Mouse (Mus musculus) liver, embryonic 14.5 days (tissue): ENCODE measurements around the gene Dhx29. TPM values are rescaled to one million over a fixed set of nuclear protein-coding genes. Genes with fewer than 3 reads are reported as not detected.
A peak's percentile ranks its signal among the peaks of the same experiment; 100 is the strongest.

Experiments used
- ATAC-seq: fragments of 200-750 bp; cut with Nextera tagmentation; 2 replicates; pipeline ENCODE4 v1.8.0; 2017; ENCODE audit warnings: moderate number of reproducible peaks, mild to moderate bottlenecking, moderate library complexity; ENCODE audit not compliant: insufficient read depth
- DNase-seq, 3 experiments: peaks; one replicate each; pipeline ENCODE4 v3.0.0-alpha.2; 2012 to 2013; ENCODE audit warnings: low read depth in 3 of 3, low spot score in 3 of 3
- H3K27ac ChIP-seq: fragments of 300-500 bp; sonication (generic); 2 replicates; pipeline ENCODE4 v1.5.1; 2014; ENCODE audit warnings: moderate library complexity, mild to moderate bottlenecking, control low read depth, inconsistent platforms
- H3K27me3 ChIP-seq: fragments of 300-500 bp; sonication (generic); 2 replicates; pipeline ENCODE4 v1.6.1; 2014; ENCODE audit warnings: mild to moderate bottlenecking, low read length, moderate library complexity; ENCODE audit not compliant: control insufficient read depth, insufficient read depth
- H3K36me3 ChIP-seq: fragments of 300-500 bp; sonication (generic); replicated peaks from 2 replicates; pipeline ENCODE4 v1.6.1; 2014; ENCODE audit warnings: low read depth; ENCODE audit not compliant: control insufficient read depth, insufficient read depth
- H3K4me1 ChIP-seq, 2 experiments: fragments of 200-500 bp in 1 of 2; fragments of 300-500 bp in 1 of 2; sonication (generic) in 1 of 2; replicated peaks; 2 replicates each; pipeline ENCODE4 v1.6.1; 2012 to 2014; ENCODE audit warnings: antibody characterized with exemption in 1 of 2, inconsistent platforms in 1 of 2, low read length in 1 of 2; ENCODE audit not compliant: control insufficient read depth in 2 of 2, insufficient read depth in 2 of 2
- H3K4me2 ChIP-seq: fragments of 300-500 bp; sonication (generic); 2 replicates; pipeline ENCODE4 v1.6.1; 2014; ENCODE audit warnings: low read depth, mild to moderate bottlenecking, control low read depth, moderate library complexity
- H3K4me3 ChIP-seq, 2 experiments: fragments of 200-500 bp in 1 of 2; fragments of 300-500 bp in 1 of 2; sonication (generic) in 1 of 2; 2 replicates each; pipeline ENCODE4 v1.5.1; 2012 to 2014; ENCODE audit warnings: low read depth in 2 of 2, low read length in 2 of 2, mild to moderate bottlenecking in 2 of 2, control low read depth in 1 of 2, inconsistent platforms in 1 of 2, moderate library complexity in 1 of 2; ENCODE audit not compliant: insufficient read depth in 1 of 2
- H3K9ac ChIP-seq: fragments of 300-500 bp; sonication (generic); replicated peaks from 2 replicates; pipeline ENCODE4 v1.6.1; 2014; ENCODE audit warnings: mild to moderate bottlenecking, control low read depth, moderate library complexity
- H3K9me3 ChIP-seq: fragments of 300-500 bp; sonication (generic); 2 replicates; pipeline ENCODE4 v1.6.1; 2016; ENCODE audit warnings: low read length, mixed read lengths; ENCODE audit not compliant: control insufficient read depth
- CTCF ChIP-seq: IDR thresholded peaks from 2 replicates; pipeline ENCODE4 v1.5.1; 2016; ENCODE audit warnings: antibody characterized with exemption, low read depth, control low read depth
- EP300 ChIP-seq: IDR thresholded peaks from 2 replicates; pipeline ENCODE4 v1.6.1; 2016; ENCODE audit warnings: antibody characterized with exemption, low read depth
- WGBS: fragments of 180-500 bp; shearing (Covaris S2); extraction: QIAGEN DNeasy Blood & Tissue Kit; methylation state at CpG from one replicate; pipeline ENCODE4 v1.1.7; 2014; ENCODE audit not compliant: insufficient replicate concordance; 5-methylcytosine and 5-hydroxymethylcytosine counted together
- polyA plus RNA-seq, 2 experiments: library from polyadenylated mRNA; depleted of rRNA in 1 of 2; stranded (reverse) in 1 of 2; unstranded in 1 of 2; fragments of >200 nt; fragmentation: Nextera tagmentation in 1 of 2; extraction: Ambion mirVana in 1 of 2; gene quantifications; 2 replicates each; pipeline versions ENCODE4 v1.2.1 to v1.2.3; 2012 to 2014

The Dhx29 gene
- polyA plus RNA-seq, 2 experiments: 3.9 to 6.6 TPM

DNA sequence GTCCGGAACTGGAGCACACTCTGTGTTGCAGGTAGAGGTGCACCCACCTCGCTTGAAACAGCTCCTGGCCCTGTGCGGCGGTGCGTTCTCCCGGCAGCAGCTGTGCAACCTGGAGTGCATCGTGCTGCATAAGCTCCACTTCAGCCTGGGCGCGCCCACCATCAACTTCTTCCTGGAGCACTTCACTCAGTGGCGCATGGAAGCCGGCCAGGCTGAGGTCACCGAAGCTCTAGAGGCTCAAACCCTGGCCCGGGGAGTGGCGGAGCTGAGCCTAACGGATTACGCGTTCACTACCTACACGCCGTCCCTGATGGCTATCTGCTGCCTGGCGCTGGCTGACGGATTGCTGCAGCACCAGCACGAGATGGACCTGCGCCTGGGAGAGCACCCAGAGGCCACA, 62.3 kb downstream of the Dhx29 start:
- H3K27me3 ChIP-seq: peaks cover 85% of the 10 kb centered on the region
- no peak overlapping the region for H3K9ac ChIP-seq
- no peak overlapping the region for H3K4me3 ChIP-seq
- no peak for DNase-seq
- H3K27ac ChIP-seq: no peak overlapping the region
- no peaks in the 10 kb centered on the region for H3K9me3 ChIP-seq
- no peaks in the 10 kb centered on the region for H3K36me3 ChIP-seq
- no peak for TF ChIP-seq EP300
- no peak for TF ChIP-seq CTCF
- 2% methylated on average over 23 of the region's 23 CpGs for WGBS
- H3K4me2 ChIP-seq: no peak overlapping the region
- no peaks in the 10 kb centered on the region for H3K4me1 ChIP-seq
- ATAC-seq: no peak

DNA sequence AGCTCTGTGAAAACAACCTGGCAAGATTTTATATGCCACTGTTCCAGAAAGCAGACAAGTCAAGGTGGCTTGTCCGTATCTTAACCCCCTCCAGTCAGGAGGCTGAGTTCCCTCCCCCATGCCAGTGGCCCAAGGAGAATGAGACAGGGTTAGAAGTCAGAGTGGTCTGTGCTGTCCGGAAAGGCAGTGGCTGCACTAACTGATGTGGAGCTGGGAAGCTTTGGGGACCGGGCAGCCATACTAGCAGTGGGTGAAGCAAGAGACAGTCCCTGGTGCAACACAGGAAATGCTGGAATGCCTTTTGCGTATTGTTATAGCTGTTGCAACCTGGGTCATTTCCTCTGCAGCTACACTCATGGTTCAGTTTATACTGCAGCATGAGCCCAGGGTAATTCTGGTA, 63.1 kb downstream of the Dhx29 start:
- Histone ChIP-seq H3K4me1 (no peaks in the 10 kb centered on the region), H3K4me3 (no peak overlapping the region), H3K36me3 (no peaks in the 10 kb centered on the region), H3K9ac (no peak overlapping the region), H3K27me3 (peaks cover 93% of the 10 kb centered on the region), H3K4me2 (no peak overlapping the region), H3K9me3 (no peaks in the 10 kb centered on the region), H3K27ac (no peak overlapping the region)
- TF ChIP-seq CTCF: no peak
- TF ChIP-seq EP300: no peak
- ATAC-seq (no peak), DNase-seq (no peak)
- WGBS: 11% methylated on average over 4 of the region's 4 CpGs

DNA sequence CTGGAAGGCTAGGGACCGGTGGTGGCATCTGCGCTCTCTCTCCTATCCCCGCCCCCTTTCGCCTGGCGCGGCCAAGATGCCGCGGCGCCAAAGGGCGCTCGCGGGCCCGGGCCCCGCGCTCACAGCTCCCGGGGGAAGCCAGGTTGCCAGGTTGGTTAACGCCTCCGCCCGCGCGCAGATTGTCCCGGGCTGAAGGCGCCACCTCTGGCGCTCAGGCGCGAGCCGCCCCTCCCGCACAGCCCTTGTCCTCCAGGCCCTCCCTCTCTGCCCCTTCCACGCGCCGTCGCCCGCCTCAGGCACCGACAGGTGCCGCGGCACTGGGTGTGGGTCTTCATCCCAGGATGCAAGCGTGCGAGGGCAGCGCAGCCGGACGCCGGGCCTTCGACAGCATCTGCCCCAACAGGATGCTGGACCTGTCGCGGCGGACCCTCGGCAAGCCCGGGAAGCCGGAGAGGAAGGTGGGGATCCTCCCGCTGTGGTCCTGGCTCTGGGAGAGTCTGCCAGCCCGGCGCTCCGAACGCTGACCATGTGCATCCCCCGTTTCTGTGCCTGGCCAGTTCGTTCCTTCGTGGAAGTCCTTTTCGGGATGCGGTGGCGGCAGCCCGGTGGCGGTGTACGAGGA, 66.4 kb downstream of the Dhx29 start, which contains the start of gene Mcidas:
Gene Mcidas (plus strand): TSS at position 315 of the 622 bp plus-strand sequence.
- H3K4me2 ChIP-seq: peak within 1 kb of the TSS; percentile 35
- whole genome bisulfite sequencing: 1% methylated on average over 61 of the region's 63 CpGs
- H3K9ac ChIP-seq: no peak within 1 kb of the TSS
- ATAC-seq (0 out of 2 replicates have a peak, but pooled peaks have one; percentile 11), DNase-seq (no peak)
- TF ChIP-seq EP300: no peak
- TF ChIP-seq CTCF: no peak
- H3K27ac ChIP-seq: no peak within 1 kb of the TSS
- H3K36me3 ChIP-seq: no peaks in the 10 kb centered on the region
- H3K4me1 ChIP-seq: no peaks in the 10 kb centered on the region
- peaks cover 91% of the 10 kb centered on the region for H3K27me3 ChIP-seq
- H3K9me3 ChIP-seq: no peaks in the 10 kb centered on the region
- peak within 1 kb of the TSS in 1 of 2 experiments; percentile 32; a peak in 2 of 4 replicates for H3K4me3 ChIP-seq

DNA sequence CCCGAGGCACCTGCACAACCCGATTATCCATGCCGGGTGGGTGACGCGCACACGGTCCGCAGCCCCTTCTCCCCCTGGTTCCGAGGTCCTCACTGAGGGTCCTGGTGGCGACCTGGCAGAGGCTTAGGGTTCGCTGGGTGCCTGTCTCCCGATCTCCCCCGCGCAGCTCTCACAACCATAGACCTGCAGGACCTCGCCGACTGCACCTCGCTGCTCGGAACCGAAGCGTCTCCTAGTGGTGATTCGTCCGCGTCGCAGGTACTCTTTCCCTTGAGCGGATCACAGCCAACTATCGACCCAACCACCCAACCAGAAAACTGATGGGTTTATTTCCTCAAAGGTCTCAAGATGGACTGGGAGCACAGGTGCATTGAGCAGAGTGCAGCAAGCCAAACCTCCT, 66.9 kb downstream of the Dhx29 start:
- TF ChIP-seq CTCF: peak; percentile 85
- TF ChIP-seq EP300: no peak
- Histone ChIP-seq H3K27ac (no peak overlapping the region), H3K4me3 (peak overlapping the region in 1 of 2 experiments; percentile 32; a peak in 1 of 4 replicates), H3K9ac (no peak overlapping the region), H3K4me2 (peak overlapping the region; percentile 35), H3K9me3 (no peaks in the 10 kb centered on the region), H3K36me3 (no peaks in the 10 kb centered on the region), H3K27me3 (peaks cover 91% of the 10 kb centered on the region), H3K4me1 (no peaks in the 10 kb centered on the region)
- no peak for ATAC-seq
- 1% methylated on average over 25 of the region's 25 CpGs for WGBS
- peak in 1 of 3 experiments; percentile 14 for DNase-seq

DNA sequence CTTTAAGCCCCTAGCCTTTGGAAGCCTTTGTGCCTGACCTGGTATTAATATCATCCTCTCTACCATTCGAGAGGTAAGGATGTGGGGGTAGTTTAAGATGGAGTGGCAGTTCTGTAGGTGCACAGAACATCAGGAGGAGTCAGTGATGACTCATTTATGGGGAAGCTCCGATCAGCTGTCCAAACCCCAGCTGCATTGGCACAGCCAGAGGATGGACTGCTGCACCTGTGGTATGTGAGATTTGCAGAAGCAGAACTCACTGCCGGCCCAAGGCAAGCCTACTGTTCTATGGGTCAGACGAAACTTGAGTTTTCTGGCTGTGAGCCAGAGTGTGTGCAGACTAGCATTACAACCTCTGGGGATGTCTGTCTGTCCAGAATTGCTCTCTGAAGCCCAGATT, 69.2 kb downstream of the Dhx29 start:
- H3K4me1 ChIP-seq: no peaks in the 10 kb centered on the region
- H3K36me3 ChIP-seq: no peaks in the 10 kb centered on the region
- H3K27me3 ChIP-seq: peaks cover 81% of the 10 kb centered on the region
- no peaks in the 10 kb centered on the region for H3K9me3 ChIP-seq
- ATAC-seq (no peak), DNase-seq (no peak)
- 37% methylated on average over 4 of the region's 4 CpGs for WGBS
- H3K4me3 ChIP-seq: no peak overlapping the region
- no peak overlapping the region for H3K27ac ChIP-seq
- H3K4me2 ChIP-seq: no peak overlapping the region
- no peak for TF ChIP-seq CTCF
- TF ChIP-seq EP300: no peak
- H3K9ac ChIP-seq: no peak overlapping the region
